Mouse (Mus musculus): ENCODE results near the gene Dntt. TPM values are rescaled to one million over a fixed set of nuclear protein-coding genes. Genes with fewer than 3 reads are reported as not detected.
A peak's percentile ranks its signal among the peaks of the same experiment; 100 is the strongest.

Gene Dntt
- polyA plus RNA-seq (2015; fragmentation: Nextera tagmentation; extraction: Ambion mirVana), result not detected in 2 replicates

DNA sequence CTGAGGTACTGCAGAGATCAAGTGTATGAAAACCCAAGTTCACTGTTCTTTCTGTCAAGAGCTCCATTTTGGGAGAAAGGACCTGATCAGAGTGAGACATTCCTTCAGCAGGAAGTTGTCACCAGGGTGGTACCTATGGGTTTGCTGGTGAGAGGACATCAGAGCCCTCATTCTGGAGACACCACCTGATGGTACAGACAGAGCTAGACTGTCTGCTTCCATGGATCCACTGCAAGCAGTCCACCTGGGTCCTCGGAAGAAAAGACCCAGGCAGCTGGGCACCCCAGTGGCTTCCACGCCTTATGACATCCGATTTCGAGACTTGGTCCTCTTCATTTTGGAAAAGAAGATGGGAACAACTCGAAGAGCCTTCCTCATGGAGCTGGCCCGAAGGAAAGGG lies at the start of gene Dntt:
TSS of gene Dntt (plus strand) at position 57 of the 400 bp plus-strand sequence.
- Histone ChIP-seq H3K4me3 (ENCODE audit: low read length) (no peak within 1 kb of the TSS), H3K9me3 (ENCODE audit: control insufficient read depth, low read length) (no peaks in the 10 kb centered on the region), H3K27me3 (replicated peaks; ENCODE audit: control insufficient read depth, insufficient read depth, low read length) (no peaks in the 10 kb centered on the region), H3K4me1 (ENCODE audit: control insufficient read depth, insufficient read depth, low read length) (no peaks in the 10 kb centered on the region), H3K9ac (ENCODE audit: low read depth, low read length) (no peak within 1 kb of the TSS), H3K4me2 (ENCODE audit: low read depth, low read length) (no peak within 1 kb of the TSS), H3K27ac (ENCODE audit: low read length) (no peak within 1 kb of the TSS), H3K36me3 (ENCODE audit: control insufficient read depth, insufficient read depth, low read length) (no peaks in the 10 kb centered on the region)
- ATAC-seq, result no peak
- 88% methylated on average over 6 of the region's 6 CpGs for WGBS

DNA sequence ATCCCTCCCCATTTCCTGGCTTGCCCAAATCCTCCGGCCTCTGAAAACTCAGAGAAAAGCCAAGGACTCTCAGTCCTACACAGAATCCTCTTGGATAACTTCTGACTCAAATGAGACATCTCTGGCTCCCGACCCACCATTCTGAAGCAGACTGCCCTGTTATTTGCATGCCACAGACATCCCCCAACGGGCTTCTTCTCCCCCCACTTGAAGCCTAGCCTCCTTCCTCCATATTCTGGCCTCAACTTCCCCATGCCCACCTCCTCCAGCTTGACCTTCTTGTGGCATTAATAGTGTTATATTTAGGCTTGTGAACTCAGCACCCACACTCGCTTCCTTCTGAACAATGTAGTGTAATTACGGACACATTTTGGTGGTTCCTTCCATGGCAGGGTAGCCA lies 48.4 kb upstream of the Dntt start:
- Histone ChIP-seq H3K4me2 (ENCODE audit: low read depth, low read length) (no peak overlapping the region), H3K4me3 (ENCODE audit: low read length) (no peak overlapping the region), H3K27me3 (replicated peaks; ENCODE audit: control insufficient read depth, insufficient read depth, low read length) (no peaks in the 10 kb centered on the region), H3K4me1 (ENCODE audit: control insufficient read depth, insufficient read depth, low read length) (0 out of 2 replicates have a peak, but pooled peaks cover 6% of the 10 kb centered on the region), H3K9ac (ENCODE audit: low read depth, low read length) (no peak overlapping the region), H3K27ac (ENCODE audit: low read length) (no peak overlapping the region), H3K9me3 (ENCODE audit: control insufficient read depth, low read length) (no peaks in the 10 kb centered on the region), H3K36me3 (ENCODE audit: control insufficient read depth, insufficient read depth, low read length) (no peaks in the 10 kb centered on the region)
- no peak for ATAC-seq
- 73% methylated on average over 5 of the region's 5 CpGs for WGBS

DNA sequence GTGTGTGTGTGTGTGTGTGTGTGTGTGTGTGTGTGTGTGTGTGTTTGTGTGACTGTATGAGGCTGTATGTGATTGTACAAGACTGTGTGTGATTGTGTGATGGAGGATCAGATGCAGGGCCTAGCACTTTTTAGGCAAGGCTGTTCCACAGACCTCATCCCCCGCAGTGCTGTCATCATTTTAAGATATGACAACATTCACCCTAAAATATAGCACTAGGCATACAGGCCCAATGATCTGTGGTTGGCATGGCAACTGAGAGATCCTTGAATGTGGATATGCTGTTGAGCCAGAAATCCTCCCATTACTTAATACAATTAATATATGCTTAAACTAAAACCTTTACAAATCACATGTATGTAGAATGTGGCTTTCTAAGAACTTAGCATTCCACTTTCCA lies 44.5 kb upstream of the Dntt start:
- Histone ChIP-seq H3K9me3 (ENCODE audit: control insufficient read depth, low read length) (no peaks in the 10 kb centered on the region), H3K9ac (ENCODE audit: low read depth, low read length) (no peak overlapping the region), H3K4me3 (ENCODE audit: low read length) (no peak overlapping the region), H3K36me3 (ENCODE audit: control insufficient read depth, insufficient read depth, low read length) (no peaks in the 10 kb centered on the region), H3K27me3 (replicated peaks; ENCODE audit: control insufficient read depth, insufficient read depth, low read length) (no peaks in the 10 kb centered on the region), H3K4me1 (ENCODE audit: control insufficient read depth, insufficient read depth, low read length) (0 out of 2 replicates have a peak, but pooled peaks cover 1% of the 10 kb centered on the region), H3K4me2 (ENCODE audit: low read depth, low read length) (no peak overlapping the region), H3K27ac (ENCODE audit: low read length) (no peak overlapping the region)
- no peak for ATAC-seq
- 93% methylated on average over 1 of the region's 1 CpGs for WGBS

DNA sequence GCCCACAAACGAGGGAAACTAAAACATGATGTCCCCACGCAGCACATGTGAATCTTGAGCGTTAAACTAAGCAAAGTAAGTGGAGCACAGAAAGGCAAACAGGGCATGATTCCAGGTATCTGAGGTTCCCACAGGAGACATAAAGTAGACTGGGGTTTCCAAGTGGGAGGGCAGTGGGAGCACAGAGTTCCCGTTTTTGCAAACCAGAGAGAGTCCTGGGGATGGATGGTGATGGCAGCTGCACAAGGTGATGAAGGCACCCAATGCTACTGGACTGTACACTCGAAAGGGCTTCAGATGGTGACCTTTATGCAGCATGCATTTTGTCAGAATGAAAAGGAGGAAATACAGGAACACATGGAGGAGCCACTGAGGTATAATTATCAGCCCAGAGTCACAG lies 40.2 kb upstream of the Dntt start:
- 80% methylated on average over 5 of the region's 5 CpGs for WGBS
- Histone ChIP-seq H3K27ac (ENCODE audit: low read length) (no peak overlapping the region), H3K9me3 (ENCODE audit: control insufficient read depth, low read length) (no peaks in the 10 kb centered on the region), H3K9ac (ENCODE audit: low read depth, low read length) (no peak overlapping the region), H3K27me3 (replicated peaks; ENCODE audit: control insufficient read depth, insufficient read depth, low read length) (no peaks in the 10 kb centered on the region), H3K4me1 (ENCODE audit: control insufficient read depth, insufficient read depth, low read length) (no peaks in the 10 kb centered on the region), H3K4me3 (ENCODE audit: low read length) (no peak overlapping the region), H3K36me3 (ENCODE audit: control insufficient read depth, insufficient read depth, low read length) (no peaks in the 10 kb centered on the region), H3K4me2 (ENCODE audit: low read depth, low read length) (no peak overlapping the region)
- no peak for ATAC-seq

DNA sequence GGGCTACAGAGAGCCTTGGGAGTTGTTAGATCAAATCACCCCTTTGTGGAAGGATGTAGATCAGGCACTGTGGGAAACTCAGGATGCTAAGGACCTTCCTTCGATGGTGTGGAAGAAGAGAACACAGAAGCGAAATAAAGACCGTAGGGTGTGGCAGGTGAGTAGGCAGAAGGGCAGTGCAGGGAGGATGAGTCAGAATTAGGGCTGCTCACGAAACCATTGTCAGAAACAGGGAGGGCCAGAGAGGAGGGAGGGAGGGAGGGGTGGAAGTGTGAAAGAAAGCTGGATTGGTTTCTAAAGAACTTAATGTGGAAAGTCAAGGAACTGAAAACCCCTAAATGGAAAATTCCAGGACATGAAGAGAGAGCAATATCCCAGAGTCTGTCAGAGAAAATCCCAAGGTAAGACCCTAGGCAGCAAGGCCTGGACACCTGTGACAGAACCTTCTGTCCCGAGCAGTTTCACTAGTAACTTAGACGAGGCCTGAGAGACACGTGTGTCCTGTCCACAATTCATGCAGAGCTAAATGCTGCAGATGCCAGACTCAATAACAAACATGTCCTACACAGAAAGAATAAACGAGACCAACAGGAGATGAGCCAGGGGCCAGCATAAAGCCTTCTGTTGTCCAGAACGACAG lies 39.0 kb upstream of the Dntt start:
- no peaks in the 10 kb centered on the region; the same call in 1 of the 2 replicates for H3K4me1 ChIP-seq (ENCODE audit: control insufficient read depth, insufficient read depth, low read length)
- no peaks in the 10 kb centered on the region for H3K36me3 ChIP-seq (ENCODE audit: control insufficient read depth, insufficient read depth, low read length)
- no peak overlapping the region for H3K27ac ChIP-seq (ENCODE audit: low read length)
- no peaks in the 10 kb centered on the region for H3K9me3 ChIP-seq (ENCODE audit: control insufficient read depth, low read length)
- WGBS, result 72% methylated on average over 9 of the region's 9 CpGs
- no peak overlapping the region for H3K4me2 ChIP-seq (ENCODE audit: low read depth, low read length)
- no peak overlapping the region for H3K9ac ChIP-seq (ENCODE audit: low read depth, low read length)
- no peaks in the 10 kb centered on the region for H3K27me3 ChIP-seq (replicated peaks; ENCODE audit: control insufficient read depth, insufficient read depth, low read length)
- no peak for ATAC-seq
- H3K4me3 ChIP-seq (ENCODE audit: low read length), result no peak overlapping the region

DNA sequence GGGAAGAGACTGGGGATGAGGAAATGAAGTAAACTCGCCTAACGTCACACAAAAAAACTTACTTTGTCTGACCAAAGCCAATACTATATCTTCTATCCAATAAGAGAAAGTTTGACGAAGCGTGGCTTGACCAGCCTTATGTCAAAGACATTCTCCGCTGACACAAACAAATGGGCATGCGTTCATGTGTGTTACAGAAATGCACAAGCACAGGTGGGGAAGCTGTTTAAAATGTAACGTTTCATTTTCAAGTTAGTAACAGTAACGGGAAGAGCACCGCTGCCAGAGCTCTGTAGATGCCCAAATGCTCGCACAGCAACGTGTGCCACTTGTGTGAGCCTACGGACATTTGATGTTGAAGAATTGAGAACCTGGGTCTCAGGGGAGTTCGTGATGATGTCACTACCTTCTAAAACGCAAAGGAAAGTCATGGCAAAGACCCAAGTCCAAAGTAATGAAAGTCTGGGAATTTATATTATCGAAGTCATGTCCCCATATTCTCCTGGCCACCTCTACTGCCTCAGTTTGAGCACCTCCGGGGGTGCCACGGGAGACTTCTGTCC lies 38.2 kb upstream of the Dntt start:
- no peaks in the 10 kb centered on the region for H3K9me3 ChIP-seq (ENCODE audit: control insufficient read depth, low read length)

DNA sequence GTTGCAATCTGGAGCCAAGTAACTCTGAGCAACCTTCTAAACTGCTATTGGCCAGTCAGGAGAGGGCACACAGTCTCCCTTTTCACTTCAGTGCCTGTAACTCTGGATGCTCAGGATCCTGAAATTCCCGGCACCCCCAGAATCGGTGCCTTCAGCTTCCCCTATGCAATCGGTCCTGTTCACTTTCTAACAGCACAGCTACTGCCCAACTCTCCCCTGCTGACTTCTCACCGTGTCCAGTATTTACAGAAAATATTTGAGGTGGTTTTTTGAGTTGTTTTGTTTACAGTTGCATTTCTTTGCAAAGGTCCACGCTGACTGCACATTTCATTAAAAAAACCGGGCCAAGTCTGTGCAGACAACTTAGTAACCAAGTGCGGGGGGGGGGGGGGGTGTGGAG lies 37.4 kb upstream of the Dntt start:
- 68% methylated on average over 7 of the region's 7 CpGs for WGBS
- no peaks in the 10 kb centered on the region for H3K9me3 ChIP-seq (ENCODE audit: control insufficient read depth, low read length)
- H3K4me3 ChIP-seq (ENCODE audit: low read length), result no peak overlapping the region; the same call in 1 of the 2 replicates
- ATAC-seq, result no peak
- no peak overlapping the region for H3K9ac ChIP-seq (ENCODE audit: low read depth, low read length)
- H3K36me3 ChIP-seq (ENCODE audit: control insufficient read depth, insufficient read depth, low read length), result no peaks in the 10 kb centered on the region
- H3K27ac ChIP-seq (ENCODE audit: low read length), result no peak overlapping the region
- H3K4me1 ChIP-seq (ENCODE audit: control insufficient read depth, insufficient read depth, low read length), result peaks cover 4% of the 10 kb centered on the region; the same call in 1 of the 2 replicates
- H3K27me3 ChIP-seq (replicated peaks; ENCODE audit: control insufficient read depth, insufficient read depth, low read length), result no peaks in the 10 kb centered on the region
- H3K4me2 ChIP-seq (ENCODE audit: low read depth, low read length), result peak overlapping the region; percentile 51; the same call in 1 of the 2 replicates

More for the DNA sequence above, 38.2 kb upstream of the Dntt start:
- ATAC-seq, result no peak
- Histone ChIP-seq H3K9ac (ENCODE audit: low read depth, low read length) (no peak overlapping the region), H3K27me3 (replicated peaks; ENCODE audit: control insufficient read depth, insufficient read depth, low read length) (no peaks in the 10 kb centered on the region), H3K36me3 (ENCODE audit: control insufficient read depth, insufficient read depth, low read length) (no peaks in the 10 kb centered on the region), H3K4me2 (ENCODE audit: low read depth, low read length) (no peak overlapping the region), H3K27ac (ENCODE audit: low read length) (no peak overlapping the region), H3K4me3 (ENCODE audit: low read length) (no peak overlapping the region), H3K4me1 (ENCODE audit: control insufficient read depth, insufficient read depth, low read length) (peaks cover under 1% of the 10 kb centered on the region; the same call in 1 of the 2 replicates)
- WGBS, result 91% methylated on average over 17 of the region's 17 CpGs

DNA sequence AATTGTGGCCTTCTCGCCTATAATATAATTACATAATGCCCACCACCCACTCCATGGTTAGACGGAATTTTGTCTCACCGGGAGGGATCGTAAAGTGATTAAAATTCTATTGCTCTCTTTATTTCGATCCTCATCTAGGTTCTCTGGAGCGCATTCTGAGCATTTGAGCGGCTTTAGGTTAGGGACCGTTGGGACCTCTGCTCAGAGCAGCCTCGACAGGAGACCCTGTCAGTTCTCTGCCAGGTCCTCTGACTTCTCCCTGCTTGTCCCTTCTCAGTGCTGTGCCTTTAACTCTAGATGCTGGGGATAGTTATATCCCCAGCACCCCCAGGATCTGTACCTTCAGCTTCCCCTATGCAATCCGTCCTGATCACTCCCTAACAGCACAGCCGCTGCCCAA lies 37.0 kb upstream of the Dntt start:
- Histone ChIP-seq H3K9me3 (ENCODE audit: control insufficient read depth, low read length) (no peaks in the 10 kb centered on the region), H3K27ac (ENCODE audit: low read length) (no peak overlapping the region), H3K36me3 (ENCODE audit: control insufficient read depth, insufficient read depth, low read length) (no peaks in the 10 kb centered on the region), H3K4me3 (ENCODE audit: low read length) (peak overlapping the region; percentile 34), H3K4me1 (ENCODE audit: control insufficient read depth, insufficient read depth, low read length) (peaks cover 4% of the 10 kb centered on the region; the same call in 1 of the 2 replicates), H3K4me2 (ENCODE audit: low read depth, low read length) (peak overlapping the region; percentile 51), H3K27me3 (replicated peaks; ENCODE audit: control insufficient read depth, insufficient read depth, low read length) (no peaks in the 10 kb centered on the region), H3K9ac (ENCODE audit: low read depth, low read length) (peak overlapping the region; percentile 34)
- 60% methylated on average over 11 of the region's 11 CpGs for WGBS
- no peak for ATAC-seq

DNA sequence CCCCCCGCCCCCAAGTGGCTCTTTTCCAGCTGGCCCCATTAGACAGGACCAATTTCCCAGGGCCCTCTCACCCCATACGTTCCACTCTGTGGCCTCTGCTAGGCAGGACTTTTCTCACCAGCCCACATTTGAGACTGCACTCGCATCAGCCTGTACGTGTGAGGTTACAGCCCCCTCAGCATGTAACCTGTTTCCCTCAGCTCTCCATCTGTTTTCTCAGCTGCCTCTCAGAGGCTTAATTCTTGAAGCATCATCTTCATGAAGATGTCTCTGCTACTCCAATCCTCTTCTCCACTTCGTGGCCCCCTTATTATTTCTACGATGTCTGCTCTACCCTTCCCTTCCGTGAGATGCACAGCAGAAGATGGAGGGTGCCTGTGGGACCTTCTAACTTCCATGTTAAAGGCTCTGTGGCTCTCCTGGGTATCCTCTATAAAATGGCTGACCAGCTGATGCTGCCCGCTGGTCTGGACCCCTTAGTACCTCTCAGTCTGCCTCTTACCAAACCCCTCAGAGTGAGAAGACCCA lies 36.5 kb upstream of the Dntt start:
- H3K4me3 ChIP-seq (ENCODE audit: low read length), result peak overlapping the region; percentile 34
- WGBS, result 60% methylated on average over 8 of the region's 8 CpGs

More for the DNA sequence above, 36.5 kb upstream of the Dntt start:
- Histone ChIP-seq H3K4me1 (ENCODE audit: control insufficient read depth, insufficient read depth, low read length) (peaks cover 4% of the 10 kb centered on the region; the same call in 1 of the 2 replicates), H3K36me3 (ENCODE audit: control insufficient read depth, insufficient read depth, low read length) (no peaks in the 10 kb centered on the region), H3K9me3 (ENCODE audit: control insufficient read depth, low read length) (no peaks in the 10 kb centered on the region), H3K27ac (ENCODE audit: low read length) (no peak overlapping the region), H3K4me2 (ENCODE audit: low read depth, low read length) (peak overlapping the region; percentile 51), H3K27me3 (replicated peaks; ENCODE audit: control insufficient read depth, insufficient read depth, low read length) (no peaks in the 10 kb centered on the region), H3K9ac (ENCODE audit: low read depth, low read length) (peak overlapping the region; percentile 34)
- no peak for ATAC-seq
